8 mouse cellular contexts compared by ENCODE assay signal in genomic region chr3:87909874-87910273, GRCm38 (mm10). TPM values are rescaled to one million over a fixed set of nuclear protein-coding genes. Genes with fewer than 3 reads are reported as not detected.
A peak's percentile ranks its signal among the peaks of the same experiment; 100 is the strongest.
DNase-seq lines count a peak whose midpoint lies in the region; ATAC-seq and TF ChIP-seq lines count a peak whose summit lies in the region.

No protein-coding gene starts in this region.

- peak overlapping the region; percentile 98 for H3K27ac ChIP-seq in forebrain, embryonic 10.5 days
- H3K27ac ChIP-seq in limb, embryonic 14.5 days (replicated peaks; ENCODE audit: low read depth, low read length): peak overlapping the region; percentile 72
- H3K27ac ChIP-seq in neural tube, embryonic 14.5 days (ENCODE audit: low read depth, low read length): peak overlapping the region; percentile 67

- peak overlapping the region; percentile 40 for H3K4me2 ChIP-seq in limb, embryonic 14.5 days (replicated peaks; ENCODE audit: low read depth, low read length, severe bottlenecking)
- H3K4me2 ChIP-seq in neural tube, embryonic 14.5 days (ENCODE audit: low read depth, low read length): peak overlapping the region; percentile 62

- no peak for TF ChIP-seq POLR2A in limb, embryonic 14.5 days (IDR thresholded peaks at IDR 0.05; ENCODE audit: borderline replicate concordance, extremely low read depth, insufficient read depth, insufficient read length)

- 0 out of 2 replicates have a peak overlapping the region, but pooled peaks have one; percentile 12 for H3K9ac ChIP-seq in limb, embryonic 14.5 days (ENCODE audit: low read depth, low read length, severe bottlenecking)
- peak overlapping the region; percentile 32; the same call in 1 of the 2 replicates for H3K9ac ChIP-seq in neural tube, embryonic 14.5 days (replicated peaks; ENCODE audit: low read depth, low read length)

- WGBS in forebrain, embryonic 10.5 days: 3% methylated on average over 4 of the region's 4 CpGs
- WGBS in limb, embryonic 14.5 days: 5% methylated on average over 4 of the region's 4 CpGs
- WGBS in neural tube, embryonic 14.5 days: 5% methylated on average over 4 of the region's 4 CpGs

- H3K27me3 ChIP-seq in forebrain, embryonic 10.5 days (ENCODE audit: poor library complexity, severe bottlenecking): no peaks in the 10 kb centered on the region
- H3K27me3 ChIP-seq in limb, embryonic 14.5 days (ENCODE audit: control insufficient read depth, insufficient read depth, low read length): no peaks in the 10 kb centered on the region
- peaks cover 3% of the 10 kb centered on the region; the same call in 1 of the 2 replicates for H3K27me3 ChIP-seq in neural tube, embryonic 14.5 days (ENCODE audit: control insufficient read depth, insufficient read depth, low read length)

- H3K9me3 ChIP-seq in forebrain, embryonic 10.5 days: no peaks in the 10 kb centered on the region
- H3K9me3 ChIP-seq in limb, embryonic 14.5 days (ENCODE audit: control insufficient read depth, low read length): no peaks in the 10 kb centered on the region
- no peaks in the 10 kb centered on the region for H3K9me3 ChIP-seq in neural tube, embryonic 14.5 days (ENCODE audit: control insufficient read depth, low read length)

- peak; percentile 46 for DNase-seq in cerebellum, adult 11-12 months
- no peak for DNase-seq in cerebellum, postnatal 36 days
- peak; percentile 39 for DNase-seq in 3134 (ENCODE audit: extremely low read depth, insufficient read length, low spot score)
- DNase-seq in forebrain, embryonic 10.5 days (ENCODE audit: extremely low spot score, low spot score): no peak
- no peak for DNase-seq in limb, embryonic 14.5 days (ENCODE audit: low spot score)
- DNase-seq in adrenal gland, adult 2 months: no peak
- no peak for DNase-seq in right cerebral cortex, postnatal 14 days

- H3K4me1 ChIP-seq in forebrain, embryonic 10.5 days: peaks cover 61% of the 10 kb centered on the region
- peaks cover 34% of the 10 kb centered on the region for H3K4me1 ChIP-seq in limb, embryonic 14.5 days (ENCODE audit: control insufficient read depth, insufficient read depth, low read length)
- peaks cover 29% of the 10 kb centered on the region for H3K4me1 ChIP-seq in neural tube, embryonic 14.5 days (ENCODE audit: control insufficient read depth, insufficient read depth, low read length)

- H3K4me3 ChIP-seq in forebrain, embryonic 10.5 days: peak overlapping the region; percentile 98
- H3K4me3 ChIP-seq in limb, embryonic 14.5 days (replicated peaks; ENCODE audit: low read length): peak overlapping the region; percentile 27
- H3K4me3 ChIP-seq in neural tube, embryonic 14.5 days (ENCODE audit: low read depth, low read length): no peak overlapping the region; the same call in 1 of the 2 replicates

- ATAC-seq in limb, embryonic 14.5 days (ENCODE audit: low FRiP score, low read depth): no peak
- no peak for ATAC-seq in neural tube, embryonic 14.5 days (ENCODE audit: low read depth)

- H3K36me3 ChIP-seq in forebrain, embryonic 10.5 days (replicated peaks): peaks cover 25% of the 10 kb centered on the region
- peaks cover 20% of the 10 kb centered on the region for H3K36me3 ChIP-seq in limb, embryonic 14.5 days (ENCODE audit: control insufficient read depth, insufficient read depth, low read length)
- no peaks in the 10 kb centered on the region for H3K36me3 ChIP-seq in neural tube, embryonic 14.5 days (ENCODE audit: control insufficient read depth, insufficient read depth, low read length)

RNA-seq across cellular contexts. Expression of gene Hdgf, which starts 3.8 kb away (rescaled TPM):
- polyA plus RNA-seq in forebrain, embryonic 10.5 days (2016; fragmentation: Nextera tagmentation; extraction: Ambion mirVana): 199 and 219 TPM in 2 replicates
- 160 and 203 TPM in 2 replicates for polyA plus RNA-seq in limb, embryonic 14.5 days (2012; rRNA removed)
- 260 and 268 TPM in 2 replicates for polyA plus RNA-seq in limb, embryonic 14.5 days (2014; fragmentation: Nextera tagmentation; extraction: Ambion mirVana)
- polyA plus RNA-seq in neural tube, embryonic 14.5 days (2014; fragmentation: Nextera tagmentation; extraction: Ambion mirVana): 128 and 151 TPM in 2 replicates
- 100 to 1,000 TPM; 181 to 206 TPM for total RNA-seq in adrenal gland, adult 2 months (2021)
- polyA plus RNA-seq in adrenal gland, adult 2 months (2012; rRNA removed): 54.3 and 64.8 TPM in 2 replicates

RNA-seq across cellular contexts. Expression of gene Mrpl24, which starts 9.4 kb away (rescaled TPM):
- polyA plus RNA-seq in forebrain, embryonic 10.5 days (2016; fragmentation: Nextera tagmentation; extraction: Ambion mirVana): 71.4 and 74.8 TPM in 2 replicates
- polyA plus RNA-seq in limb, embryonic 14.5 days (2012; rRNA removed): 88.6 and 124 TPM in 2 replicates
- polyA plus RNA-seq in limb, embryonic 14.5 days (2014; fragmentation: Nextera tagmentation; extraction: Ambion mirVana): 66.2 and 75.7 TPM in 2 replicates
- polyA plus RNA-seq in neural tube, embryonic 14.5 days (2014; fragmentation: Nextera tagmentation; extraction: Ambion mirVana): 53.5 and 58.9 TPM in 2 replicates
- 100 to 1,000 TPM; 114 to 120 TPM for total RNA-seq in adrenal gland, adult 2 months (2021)
- 15.1 and 18.0 TPM in 2 replicates for polyA plus RNA-seq in adrenal gland, adult 2 months (2012; rRNA removed)

RNA-seq across cellular contexts. Expression of gene Isg20l2, which starts 20.2 kb away (rescaled TPM):
- polyA plus RNA-seq in forebrain, embryonic 10.5 days (2016; fragmentation: Nextera tagmentation; extraction: Ambion mirVana): 87.7 and 88.3 TPM in 2 replicates
- 35.7 and 39.7 TPM in 2 replicates for polyA plus RNA-seq in limb, embryonic 14.5 days (2012; rRNA removed)
- 26.7 and 27.0 TPM in 2 replicates for polyA plus RNA-seq in limb, embryonic 14.5 days (2014; fragmentation: Nextera tagmentation; extraction: Ambion mirVana)
- polyA plus RNA-seq in neural tube, embryonic 14.5 days (2014; fragmentation: Nextera tagmentation; extraction: Ambion mirVana): 16.1 and 23.1 TPM in 2 replicates
- total RNA-seq in adrenal gland, adult 2 months (2021): 10 to 100 TPM; 16.3 to 21.4 TPM
- polyA plus RNA-seq in adrenal gland, adult 2 months (2012; rRNA removed): 9.4 and 9.7 TPM in 2 replicates

RNA-seq across cellular contexts. Expression of gene Rrnad1, which starts 20.6 kb away (rescaled TPM):
- 19.1 and 22.8 TPM in 2 replicates for polyA plus RNA-seq in forebrain, embryonic 10.5 days (2016; fragmentation: Nextera tagmentation; extraction: Ambion mirVana)
- 53.6 and 61.8 TPM in 2 replicates for polyA plus RNA-seq in limb, embryonic 14.5 days (2012; rRNA removed)
- polyA plus RNA-seq in limb, embryonic 14.5 days (2014; fragmentation: Nextera tagmentation; extraction: Ambion mirVana): 15.6 and 18.7 TPM in 2 replicates
- polyA plus RNA-seq in neural tube, embryonic 14.5 days (2014; fragmentation: Nextera tagmentation; extraction: Ambion mirVana): 19.7 and 20.6 TPM in 2 replicates
- total RNA-seq in adrenal gland, adult 2 months (2021): 10 to 100 TPM; 13.1 to 16.3 TPM
- 41.5 and 44.6 TPM in 2 replicates for polyA plus RNA-seq in adrenal gland, adult 2 months (2012; rRNA removed)

RNA-seq across cellular contexts. Expression of gene Prcc, which starts 24.5 kb away (rescaled TPM):
- 16.9 and 17.3 TPM in 2 replicates for polyA plus RNA-seq in forebrain, embryonic 10.5 days (2016; fragmentation: Nextera tagmentation; extraction: Ambion mirVana)
- 48.5 and 50.6 TPM in 2 replicates for polyA plus RNA-seq in limb, embryonic 14.5 days (2012; rRNA removed)
- polyA plus RNA-seq in limb, embryonic 14.5 days (2014; fragmentation: Nextera tagmentation; extraction: Ambion mirVana): 15.8 and 16.8 TPM in 2 replicates
- 16.0 and 16.9 TPM in 2 replicates for polyA plus RNA-seq in neural tube, embryonic 14.5 days (2014; fragmentation: Nextera tagmentation; extraction: Ambion mirVana)
- total RNA-seq in adrenal gland, adult 2 months (2021): 10 to 100 TPM; 48.0 to 52.0 TPM
- 28.5 and 32.5 TPM in 2 replicates for polyA plus RNA-seq in adrenal gland, adult 2 months (2012; rRNA removed)

Comparison
In these comparisons a context has a peak if more than half of its experiments do, and no peak if none do; other contexts are left out.
1. DNase-seq: peak in cerebellum, adult 11-12 months (single experiment) and 3134 (single experiment); none in cerebellum, postnatal 36 days (0 of 2), forebrain, embryonic 10.5 days (single experiment), limb, embryonic 14.5 days (single experiment), adrenal gland, adult 2 months (single experiment) and right cerebral cortex, postnatal 14 days (single experiment).
2. Peak in every context shown above with its lines, with median percentiles within 50 percentile points of each other: H3K27ac ChIP-seq.